Comparison of ENCODE assay signal across 14 mouse cellular contexts in genomic region chr1:160298893-160299292, GRCm38 (mm10).
"Had no signal": no experiment of that assay in that cellular context is flagged by ENCODE, and none has a peak within 500 bp of the region (broad histone marks: within the 10 kb centered on the region; RNA-seq: fewer than 3 reads in every experiment).

No protein-coding gene starts in this region.

- H3K27ac ChIP-seq: kidney, postnatal 0 days; limb, embryonic 15.5 days; midbrain, embryonic 12.5 days; neural tube, embryonic 15.5 days; stomach, postnatal 0 days had no signal

- H3K9me3 ChIP-seq: limb, embryonic 15.5 days; midbrain, embryonic 12.5 days; neural tube, embryonic 15.5 days had no signal

- H3K4me2 ChIP-seq: limb, embryonic 15.5 days; lung, embryonic 14.5 days; midbrain, embryonic 12.5 days; neural tube, embryonic 15.5 days had no signal

- H3K9ac ChIP-seq: limb, embryonic 15.5 days; lung, embryonic 14.5 days; midbrain, embryonic 12.5 days; neural tube, embryonic 15.5 days had no signal

- H3K27me3 ChIP-seq: limb, embryonic 15.5 days; midbrain, embryonic 12.5 days; neural tube, embryonic 15.5 days had no signal

- H3K4me1 ChIP-seq: limb, embryonic 15.5 days; midbrain, embryonic 12.5 days; neural tube, embryonic 15.5 days had no signal

- H3K36me3 ChIP-seq: limb, embryonic 15.5 days; midbrain, embryonic 12.5 days; neural tube, embryonic 15.5 days had no signal

- H3K4me3 ChIP-seq: limb, embryonic 15.5 days; midbrain, embryonic 12.5 days; myocyte; neural tube, embryonic 15.5 days had no signal

- DNase-seq: kidney, adult 11 months; kidney, adult 9 months; kidney, postnatal 36 days; layer of hippocampus, adult 9-11 months; layer of hippocampus, postnatal 36 days; lung, embryonic 14.5 days; lung, postnatal 10 days; thymus, postnatal 4 days had no signal
